Mouse (Mus musculus): ENCODE results near the gene Pigq. TPM values are rescaled to one million over a fixed set of nuclear protein-coding genes. Genes with fewer than 3 reads are reported as not detected.

Gene Pigq
- total and polyA plus RNA-seq, 3 experiments: 18.5 to 97.2 (median 28.1) TPM

DNA sequence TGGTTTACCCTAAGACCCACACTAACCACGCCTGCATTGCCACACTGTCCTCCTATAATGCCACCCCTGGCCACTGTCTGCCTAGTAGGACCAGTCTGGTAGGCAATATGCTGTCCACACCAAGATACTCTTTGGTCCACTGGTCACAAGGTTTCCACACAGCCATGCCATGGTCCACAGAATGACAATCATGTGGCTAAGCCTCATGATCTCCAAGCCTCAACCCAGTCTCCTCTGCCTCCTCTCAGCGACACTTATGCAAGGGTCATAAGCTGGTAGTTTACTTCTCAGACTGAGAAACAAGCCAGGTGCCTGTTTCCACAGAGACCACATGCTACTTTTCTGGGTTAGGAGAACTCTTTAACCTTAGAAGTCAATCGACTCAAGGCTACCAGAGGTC is 38.2 kb upstream of the Pigq start:
- Histone ChIP-seq H3K79me2 (replicated peaks; ENCODE audit: control insufficient read depth, extremely low read depth, insufficient read depth, poor library complexity, severe bottlenecking) (peaks cover 4% of the 10 kb centered on the region), H3K4me3 (replicated peaks in 1 of 3; ENCODE audit: low read depth in 2 of 3, low read length in 2 of 3, poor library complexity in 1 of 3) (no peak overlapping the region), H3K27ac (ENCODE audit: insufficient read depth, low read depth) (no peak overlapping the region), H3K36me3 (replicated peaks in 1 of 2; ENCODE audit: control insufficient read depth in 1 of 2, insufficient read depth in 1 of 2, low read length in 1 of 2) (peaks cover 0 to 32% of the 10 kb centered on the region in 2 experiments), H3K4me1 (ENCODE audit: control insufficient read depth in 1 of 2, insufficient read depth in 2 of 2) (peaks cover 18 to 64% of the 10 kb centered on the region in 2 experiments), H3K9me3 (replicated peaks; ENCODE audit: low read length) (no peaks in the 10 kb centered on the region), H3K9ac (ENCODE audit: insufficient read depth, low read depth) (no peak overlapping the region), H3K27me3 (replicated peaks) (no peaks in the 10 kb centered on the region), H3K4me2 (ENCODE audit: insufficient read depth, low read depth, poor library complexity, severe bottlenecking) (no peak overlapping the region)
- in situ Hi-C loops (cut with MboI; ENCODE audit: low pct_ligation_motif_present, low pct_unique_long_range_greater_than_20kb, low sequenced_read_pairs): no loop called here
- no peak for DNase-seq (ENCODE audit: extremely low read depth)
- no peak for TF ChIP-seq ZC3H11A (IDR thresholded peaks at IDR 0.05; ENCODE audit: low read depth, low read length)
- TF ChIP-seq BHLHE40 (IDR thresholded peaks at IDR 0.05; ENCODE audit: low read depth, low read length): no peak
- TF ChIP-seq SIN3A (IDR thresholded peaks at IDR 0.05; ENCODE audit: low read length): no peak
- no peak for TF ChIP-seq NRF1 (IDR thresholded peaks at IDR 0.05; ENCODE audit: low read depth, low read length)
- TF ChIP-seq HCFC1 (IDR thresholded peaks at IDR 0.05; ENCODE audit: low read depth, low read length): no peak
- no peak for TF ChIP-seq MAZ (IDR thresholded peaks at IDR 0.05; ENCODE audit: low read depth, low read length)
- TF ChIP-seq MAFK (IDR thresholded peaks at IDR 0.05; ENCODE audit: insufficient replicate concordance, low read length): no peak
- TF ChIP-seq MYC (IDR thresholded peaks at IDR 0.05; ENCODE audit: low read depth, low read length): no peak
- TF ChIP-seq CHD2 (IDR thresholded peaks at IDR 0.05; ENCODE audit: low read length): no peak
- TF ChIP-seq IRF4 (IDR thresholded peaks at IDR 0.05; ENCODE audit: low read depth, low read length): no peak
- no peak for TF ChIP-seq MAX (IDR thresholded peaks at IDR 0.05; ENCODE audit: low read length)
- no peak for TF ChIP-seq ZNF384 (IDR thresholded peaks at IDR 0.05; ENCODE audit: low read depth, low read length)
- TF ChIP-seq ELF1 (IDR thresholded peaks at IDR 0.05; ENCODE audit: low read depth, low read length): no peak
- dilution Hi-C loops (cut with MboI; ENCODE audit: extremely low pct_ligation_motif_present, extremely low pct_unique_long_range_greater_than_20kb, low sequenced_read_pairs): no loop called here

DNA sequence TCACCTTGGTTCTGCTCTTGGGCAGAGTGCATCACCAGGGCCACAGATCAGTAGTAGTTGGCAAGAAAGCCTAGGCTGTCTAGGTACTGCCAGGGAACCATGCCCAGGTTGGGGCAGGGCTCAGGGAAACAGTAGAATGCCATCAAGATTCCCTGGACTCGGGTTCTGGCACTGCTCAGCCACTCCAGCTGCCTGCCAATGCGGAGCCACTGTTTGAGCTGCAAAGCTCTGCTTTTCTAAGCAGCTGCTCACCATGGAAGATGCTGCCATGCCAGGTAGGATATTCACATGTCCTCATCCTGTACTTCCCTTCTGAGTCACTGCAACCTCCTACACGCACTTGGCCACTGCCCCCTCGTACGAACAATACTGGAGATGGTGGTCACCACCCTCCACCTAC is 36.1 kb upstream of the Pigq start:
- peaks cover 22 to 81% of the 10 kb centered on the region in 2 experiments for H3K4me1 ChIP-seq (ENCODE audit: control insufficient read depth in 1 of 2, insufficient read depth in 2 of 2)

More for the DNA sequence above, 36.1 kb upstream of the Pigq start:
- Histone ChIP-seq H3K27ac (ENCODE audit: insufficient read depth, low read depth) (no peak overlapping the region), H3K4me2 (ENCODE audit: insufficient read depth, low read depth, poor library complexity, severe bottlenecking) (no peak overlapping the region), H3K4me3 (replicated peaks in 1 of 3; ENCODE audit: low read depth in 2 of 3, low read length in 2 of 3, poor library complexity in 1 of 3) (no peak overlapping the region), H3K27me3 (replicated peaks) (no peaks in the 10 kb centered on the region), H3K9ac (ENCODE audit: insufficient read depth, low read depth) (no peak overlapping the region), H3K79me2 (replicated peaks; ENCODE audit: control insufficient read depth, extremely low read depth, insufficient read depth, poor library complexity, severe bottlenecking) (peaks cover 4% of the 10 kb centered on the region), H3K36me3 (replicated peaks in 1 of 2; ENCODE audit: control insufficient read depth in 1 of 2, insufficient read depth in 1 of 2, low read length in 1 of 2) (peaks cover 0 to 29% of the 10 kb centered on the region in 2 experiments), H3K9me3 (replicated peaks; ENCODE audit: low read length) (no peaks in the 10 kb centered on the region)
- dilution Hi-C loops (cut with MboI; ENCODE audit: extremely low pct_ligation_motif_present, extremely low pct_unique_long_range_greater_than_20kb, low sequenced_read_pairs): no loop called here
- in situ Hi-C loops (cut with MboI; ENCODE audit: low pct_ligation_motif_present, low pct_unique_long_range_greater_than_20kb, low sequenced_read_pairs): no loop called here
- DNase-seq (ENCODE audit: extremely low read depth): no peak
- TF ChIP-seq ELF1 (IDR thresholded peaks at IDR 0.05; ENCODE audit: low read depth, low read length) (no peak), CTCF (conservative IDR thresholded peaks at IDR 0.05 in 1 of 2, IDR thresholded peaks at IDR 0.05 in 1 of 2; ENCODE audit: low read depth in 2 of 2, low read length in 2 of 2) (no peak), JUN (IDR thresholded peaks at IDR 0.05; ENCODE audit: insufficient read depth, low read depth, low read length) (no peak)
